Mouse (Mus musculus) spleen, postnatal 10 days (tissue): ENCODE data around the gene Rnf144a.

Experiments used
- DNase-seq, 2 experiments: peaks; one replicate each; pipeline ENCODE4 v3.0.0; 2021 to 2022; ENCODE audit warnings: low spot score in 2 of 2

Gene Rnf144a

DNA sequence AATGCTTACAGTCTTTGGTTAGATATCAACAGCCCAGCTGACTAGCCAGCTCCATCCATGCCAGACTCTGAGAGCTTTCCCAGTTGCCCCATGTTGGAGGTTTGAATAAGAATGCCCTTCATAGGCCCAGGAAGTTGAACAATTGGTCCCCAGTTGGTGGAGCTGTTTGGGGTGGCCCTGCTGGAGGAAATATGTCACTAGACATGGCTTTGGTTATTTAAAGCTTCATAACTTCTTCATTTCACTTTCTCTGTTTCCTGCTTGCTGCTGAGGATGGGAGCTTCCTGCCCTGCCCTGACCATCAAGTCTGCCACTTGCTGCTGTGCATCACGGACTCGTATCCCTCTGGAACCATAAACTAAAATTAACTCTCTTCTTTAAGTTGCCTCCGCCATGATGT is 4.6 kb downstream of the Rnf144a start:
- DNase-seq = no peak

DNA sequence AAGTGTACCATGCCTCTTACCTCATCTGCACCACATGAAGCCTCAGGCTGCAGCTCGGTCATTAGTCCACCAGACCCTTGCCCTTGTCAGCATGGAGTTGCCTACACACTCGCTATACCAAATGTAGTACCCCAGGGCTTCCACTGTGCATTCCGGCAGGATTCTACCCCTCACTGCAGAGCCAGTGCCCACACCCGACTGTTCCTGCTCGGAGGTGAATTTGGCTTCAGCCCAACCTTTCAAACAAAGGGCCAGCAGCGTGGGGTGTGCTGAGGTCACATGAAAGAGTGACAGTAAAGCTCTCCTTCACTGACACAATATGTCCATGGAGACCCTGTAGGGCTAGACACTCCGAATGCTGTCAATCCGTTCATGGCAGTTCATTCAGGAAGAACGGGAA is 6.3 kb downstream of the Rnf144a start:
- DNase-seq = no peak

DNA sequence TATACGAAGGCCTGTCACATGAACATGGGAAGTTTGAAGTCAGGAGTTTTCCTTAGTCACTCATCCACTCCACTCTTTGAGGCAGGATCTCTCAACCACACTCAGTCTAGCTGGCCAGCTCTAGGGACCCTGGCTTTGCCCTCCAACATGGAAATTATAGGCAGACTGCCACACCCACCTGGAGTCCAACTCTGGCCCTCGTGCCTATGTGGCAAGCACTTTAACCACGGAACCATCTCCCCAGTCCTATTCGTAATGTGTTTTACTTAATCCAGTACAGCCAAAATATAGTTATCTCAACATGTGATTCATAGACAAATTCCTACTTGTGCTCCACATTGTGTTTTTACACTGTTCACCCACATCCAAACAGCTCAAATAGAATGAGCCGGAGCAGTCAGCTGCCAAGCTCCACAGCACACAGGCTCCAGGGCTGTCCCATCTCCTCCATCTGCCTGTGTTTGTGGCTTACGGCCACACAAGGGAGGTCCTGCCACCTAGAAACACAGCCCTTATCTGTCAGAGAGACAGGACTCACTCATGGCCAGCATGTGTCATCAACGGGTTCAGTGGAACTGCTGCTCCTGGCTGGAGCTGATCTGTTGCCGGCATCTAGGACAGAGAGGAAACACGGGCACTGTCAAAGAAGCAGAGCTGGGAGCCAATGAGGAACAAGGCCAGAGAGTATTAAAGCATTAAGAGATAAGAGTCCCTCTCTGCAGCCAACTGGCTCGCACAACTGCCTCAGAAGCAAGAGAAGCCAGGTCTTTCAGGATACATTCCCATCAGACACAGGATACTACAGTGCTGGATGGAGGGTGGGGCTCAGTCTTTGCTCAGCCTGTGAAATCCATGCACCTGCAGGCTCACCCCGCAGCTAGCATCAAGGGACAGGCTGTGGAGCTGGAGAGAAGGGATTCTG is 10.0 kb downstream of the Rnf144a start:
- DNase-seq = no peak

DNA sequence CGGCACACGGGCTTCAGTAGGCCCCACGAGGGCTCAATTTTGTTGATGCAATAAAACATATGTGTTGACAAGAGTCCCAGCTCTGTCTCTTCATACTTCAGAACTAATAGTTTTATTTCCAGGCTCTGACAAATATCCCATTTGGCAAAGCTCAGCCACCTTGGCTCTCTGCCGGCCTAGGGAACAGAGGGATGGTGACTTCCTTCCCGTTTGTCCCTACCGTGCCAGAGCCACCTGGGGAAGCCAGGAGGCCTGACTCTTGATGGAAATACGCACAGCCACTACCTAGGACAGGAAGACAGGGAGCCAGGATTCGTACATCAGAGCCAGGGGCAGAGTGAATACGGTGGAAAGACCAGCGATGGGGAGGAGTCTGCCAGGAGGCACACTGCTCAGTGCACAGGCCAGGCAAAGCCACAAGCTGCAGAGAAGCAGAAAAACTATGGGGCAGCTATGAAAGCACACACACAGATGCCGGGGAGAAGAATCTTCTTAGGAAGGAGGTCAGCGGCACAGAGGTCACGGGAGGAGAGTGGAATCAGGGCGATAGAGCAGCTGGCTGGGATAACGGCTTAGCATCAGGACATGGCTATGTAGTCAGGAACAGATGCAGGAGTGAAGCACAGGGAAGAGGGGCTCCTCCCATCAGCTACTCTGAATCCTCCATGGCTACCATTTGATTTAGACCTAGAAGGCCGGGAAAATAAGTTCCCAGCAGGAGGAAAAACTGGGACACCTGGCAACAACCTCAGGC is 11.5 kb downstream of the Rnf144a start:
- DNase-seq = no peak

DNA sequence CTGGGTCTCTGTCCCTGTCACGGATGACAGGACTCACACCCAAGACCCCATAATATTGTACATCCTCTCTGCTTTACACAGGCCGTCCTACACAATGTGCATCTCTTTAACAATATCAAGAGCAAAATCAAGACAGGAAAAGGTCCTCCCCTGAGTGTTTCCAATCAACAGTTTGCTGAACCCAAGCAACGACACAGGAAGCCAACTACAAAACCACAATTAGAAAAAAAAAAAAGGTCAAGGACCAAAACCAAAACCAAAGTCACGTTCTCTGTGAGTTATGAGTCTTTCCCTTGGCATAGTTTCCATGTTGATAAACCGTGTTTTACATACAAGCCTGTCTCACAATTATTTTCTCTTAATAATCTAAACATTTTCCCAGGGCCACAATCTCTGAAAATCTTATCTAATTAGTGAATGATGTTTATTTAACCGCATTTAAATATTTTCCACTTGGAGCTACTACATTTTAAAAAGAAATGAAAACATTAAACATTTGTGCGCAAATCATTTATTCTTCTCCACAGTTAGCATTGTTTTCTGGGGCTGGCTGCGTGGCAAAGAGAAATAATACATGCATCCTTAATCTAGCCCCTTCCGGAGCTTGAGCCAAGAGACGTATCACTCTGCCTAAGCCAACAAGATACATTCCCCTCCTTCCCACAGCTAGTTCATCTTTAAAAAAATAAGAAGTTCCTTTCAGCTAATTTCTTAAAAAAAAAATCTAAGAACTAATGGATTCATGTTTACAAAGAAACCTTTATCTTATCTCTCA is 13.2 kb downstream of the Rnf144a start:
- no peak for DNase-seq

DNA sequence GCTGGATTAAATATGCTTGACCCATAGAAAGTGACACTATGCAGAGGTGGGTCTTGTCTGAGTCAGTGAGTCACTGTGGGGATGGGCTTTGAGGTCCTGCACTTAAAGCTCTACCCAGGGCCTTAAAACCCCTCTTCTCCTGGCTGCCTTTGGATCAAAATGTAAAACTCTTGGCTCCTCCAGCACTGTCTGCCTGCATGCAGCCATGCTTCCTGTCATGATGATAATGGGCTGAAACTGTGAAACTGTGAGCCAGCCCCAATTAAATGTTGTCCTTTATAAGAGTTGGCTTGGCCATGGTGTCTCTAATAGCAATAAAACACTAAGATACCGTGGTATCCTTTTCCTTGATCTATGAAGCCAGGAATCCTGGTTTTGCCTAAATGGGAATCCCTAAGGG is 13.8 kb downstream of the Rnf144a start:
- DNase-seq = no peak

DNA sequence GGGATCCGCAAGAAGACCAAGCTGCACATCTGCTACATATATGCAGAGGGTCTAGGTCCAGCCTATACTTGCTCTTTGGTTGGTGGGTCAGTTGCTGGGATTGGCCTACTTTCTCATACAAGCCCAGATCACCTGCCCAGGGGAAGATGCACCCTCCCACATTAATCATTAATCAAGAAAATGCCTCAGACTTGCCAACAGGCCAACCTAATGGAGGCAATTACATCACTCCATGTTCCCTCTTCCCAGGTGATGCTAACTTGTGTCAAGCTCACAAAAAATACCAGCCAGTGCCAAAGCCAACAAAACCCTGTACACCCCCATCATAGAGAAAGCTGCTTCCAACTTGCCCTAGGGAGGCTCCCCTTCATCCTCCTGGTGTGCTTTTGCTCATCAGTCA is 14.3 kb downstream of the Rnf144a start:
- no peak for DNase-seq

DNA sequence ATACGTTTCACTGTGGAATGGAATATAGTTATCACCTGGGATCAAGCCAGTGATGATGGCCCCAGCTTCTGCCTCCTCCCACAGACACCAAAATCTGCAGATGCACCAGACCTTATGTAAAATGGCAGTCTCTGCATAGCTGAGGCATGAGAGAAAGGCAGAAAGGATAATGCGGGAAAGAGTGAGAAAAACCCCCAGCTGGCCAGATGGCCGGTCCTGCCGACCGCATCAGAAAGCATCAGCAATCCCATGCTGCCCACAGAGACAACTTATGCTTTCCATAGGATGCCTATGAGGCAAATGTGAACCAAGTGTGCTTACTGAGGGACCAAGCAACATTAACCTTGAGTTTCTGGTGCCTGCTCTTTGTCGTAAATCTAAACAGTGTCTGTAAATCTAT is 15.7 kb downstream of the Rnf144a start:
- DNase-seq = no peak

DNA sequence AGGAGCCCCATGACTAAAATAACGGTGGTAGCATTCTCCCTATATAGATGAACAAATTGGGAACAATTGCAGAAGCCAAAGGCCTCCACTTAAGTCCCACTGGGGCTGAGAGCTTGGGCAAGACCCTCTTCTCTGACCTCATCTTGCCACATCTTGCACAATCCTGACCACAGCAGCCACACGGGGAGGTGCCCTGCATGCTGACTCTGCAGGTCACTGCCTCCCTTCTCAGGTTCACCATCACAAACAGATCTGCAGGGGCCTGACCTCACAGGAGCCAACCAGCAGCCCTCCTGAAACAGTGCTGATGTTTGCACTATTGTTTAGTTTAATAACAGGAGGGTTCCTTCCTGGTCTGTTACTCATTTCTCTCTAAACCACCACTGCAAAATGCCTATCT is 16.5 kb downstream of the Rnf144a start:
- peak in 1 of 2 experiments; percentile 37 for DNase-seq

DNA sequence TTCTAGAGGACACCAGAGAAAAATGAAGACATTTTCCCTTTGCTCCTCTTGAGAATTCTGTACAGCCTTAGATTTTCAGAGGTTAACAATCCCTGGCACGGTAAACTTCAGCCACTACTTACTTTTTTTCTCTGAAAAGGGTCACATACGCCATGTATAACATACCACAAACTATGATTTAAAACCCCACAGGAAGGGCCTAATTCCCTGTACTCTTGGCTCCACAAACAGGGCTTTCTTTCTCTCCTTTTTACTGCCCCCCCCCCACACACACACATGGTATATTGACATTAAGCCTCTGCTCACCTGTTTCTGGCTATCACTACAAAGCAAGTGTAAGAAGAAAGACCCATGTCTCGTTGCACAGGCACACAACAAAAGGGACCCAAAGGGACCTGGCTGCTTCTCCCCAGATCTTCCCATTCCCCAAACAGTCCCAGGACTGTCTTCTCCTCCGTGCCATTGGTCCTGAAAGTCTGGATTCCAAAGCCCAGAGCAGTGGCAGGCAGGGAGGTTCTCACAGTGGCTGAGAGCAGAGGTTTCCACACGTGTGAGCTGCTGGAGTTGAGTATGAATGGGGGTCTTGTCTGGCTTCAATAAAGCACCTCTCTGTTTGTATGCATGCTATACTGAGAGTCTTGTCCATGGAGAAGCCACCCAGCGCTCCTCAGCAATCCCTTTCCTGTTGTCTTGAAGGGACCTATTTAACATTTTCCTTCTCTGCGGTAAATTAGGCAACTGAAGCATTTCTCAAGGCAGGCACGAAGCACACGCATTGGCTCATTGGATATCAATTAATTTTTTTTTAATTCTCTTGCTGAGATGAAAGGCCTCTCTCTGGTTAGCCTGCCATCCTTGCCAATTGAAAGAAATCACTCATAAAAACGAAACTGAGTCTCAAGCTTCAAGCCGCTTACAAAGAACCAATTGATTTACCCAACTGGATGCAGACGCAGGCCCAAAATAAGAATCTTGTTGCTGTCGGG is 20.3 kb downstream of the Rnf144a start:
- DNase-seq = no peak

DNA sequence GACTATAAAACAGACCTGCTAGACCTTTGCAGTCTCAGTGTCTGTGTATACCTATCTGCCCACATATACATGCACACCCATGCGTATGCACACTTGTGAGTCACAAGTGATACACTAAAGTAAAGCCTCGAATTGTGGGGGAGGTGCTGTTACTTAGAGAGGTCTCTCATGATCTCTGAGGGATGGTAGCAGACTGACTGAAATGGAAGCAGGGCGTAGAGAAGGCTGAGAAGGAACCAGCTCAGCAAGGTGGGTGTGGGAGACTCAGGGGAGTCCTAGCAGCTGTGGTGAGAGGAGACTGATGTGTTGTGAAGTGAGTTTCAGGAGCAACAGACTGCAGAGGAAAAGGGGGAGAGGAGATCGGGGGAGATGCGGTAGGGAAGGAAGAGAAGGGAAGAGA is 21.8 kb downstream of the Rnf144a start:
- DNase-seq = no peak

DNA sequence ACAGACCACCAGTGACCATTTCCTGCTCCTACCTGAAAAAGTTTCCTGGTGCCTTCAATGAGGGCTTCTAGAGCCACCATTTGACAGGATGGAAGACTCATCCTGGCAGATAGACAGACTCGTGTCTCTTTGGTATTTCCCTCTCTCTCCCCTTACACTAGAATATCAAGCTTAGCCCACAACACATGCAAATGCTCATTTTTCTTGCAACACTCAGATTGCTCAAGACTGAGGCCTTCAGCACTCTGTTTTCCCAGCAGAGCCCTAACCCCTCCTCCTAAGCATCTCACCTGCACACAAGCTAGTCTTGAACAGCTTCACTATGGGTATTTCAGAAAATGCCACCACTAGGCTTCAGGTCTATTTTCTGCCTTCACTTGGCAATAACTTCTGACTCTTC is 23.9 kb downstream of the Rnf144a start:
- DNase-seq = no peak

DNA sequence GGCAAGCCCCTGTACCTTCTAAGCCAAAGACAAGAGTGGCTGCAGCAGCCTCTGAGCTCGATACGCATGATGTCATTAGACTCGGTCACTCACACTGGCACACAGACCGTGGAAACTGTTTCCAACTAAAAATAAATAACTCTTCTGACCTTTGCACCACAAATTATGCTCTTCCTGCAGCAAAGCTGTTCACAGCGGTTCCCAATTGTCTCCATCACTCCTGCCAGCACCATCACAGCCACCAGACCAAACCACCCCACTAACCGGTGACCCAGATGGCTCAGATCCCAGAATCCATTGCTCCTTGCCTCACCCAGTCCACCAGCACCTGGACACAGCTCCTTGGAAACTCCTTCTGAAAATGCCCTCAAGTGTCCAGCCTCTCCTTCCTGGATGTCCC is 27.5 kb downstream of the Rnf144a start:
- DNase-seq = no peak

DNA sequence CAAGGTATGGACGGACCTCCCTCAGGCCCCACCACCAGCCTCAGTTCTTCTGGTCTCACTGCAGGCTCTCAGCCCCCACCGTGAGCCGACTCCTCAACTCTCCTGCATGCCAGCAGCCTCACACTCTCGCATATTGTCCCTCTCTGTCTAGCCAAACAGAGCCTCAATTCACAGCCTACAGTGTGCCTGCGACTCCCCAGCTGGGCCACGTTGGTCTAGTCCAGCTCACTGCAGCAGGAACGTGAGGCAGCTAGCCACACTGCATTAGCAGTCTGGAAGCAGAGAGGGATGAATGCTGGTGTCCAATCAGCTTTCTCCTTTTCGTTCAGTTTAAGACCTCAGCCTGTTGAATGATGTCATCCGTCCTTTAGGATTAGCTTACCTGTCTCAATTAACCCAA is 28.1 kb downstream of the Rnf144a start:
- DNase-seq = no peak

DNA sequence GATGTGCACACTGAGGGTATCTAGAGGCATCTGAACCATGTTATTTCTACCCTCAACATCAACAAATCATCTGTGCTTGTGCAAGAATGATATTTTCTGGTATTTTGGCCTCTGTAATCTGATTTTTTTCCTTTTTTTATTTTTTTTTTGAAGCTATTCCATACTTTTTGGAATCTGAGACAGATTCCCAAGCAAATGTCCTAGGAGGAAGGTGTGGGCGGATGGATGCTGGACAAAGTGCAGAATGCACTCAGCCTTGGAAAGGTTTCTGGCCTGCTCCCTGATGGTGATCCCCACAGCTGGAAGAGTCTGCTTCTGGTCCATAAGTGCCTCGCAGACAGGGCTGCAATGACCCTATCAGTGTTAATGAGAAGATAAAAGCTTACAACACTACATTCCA is 28.9 kb downstream of the Rnf144a start:
- no peak for DNase-seq

DNA sequence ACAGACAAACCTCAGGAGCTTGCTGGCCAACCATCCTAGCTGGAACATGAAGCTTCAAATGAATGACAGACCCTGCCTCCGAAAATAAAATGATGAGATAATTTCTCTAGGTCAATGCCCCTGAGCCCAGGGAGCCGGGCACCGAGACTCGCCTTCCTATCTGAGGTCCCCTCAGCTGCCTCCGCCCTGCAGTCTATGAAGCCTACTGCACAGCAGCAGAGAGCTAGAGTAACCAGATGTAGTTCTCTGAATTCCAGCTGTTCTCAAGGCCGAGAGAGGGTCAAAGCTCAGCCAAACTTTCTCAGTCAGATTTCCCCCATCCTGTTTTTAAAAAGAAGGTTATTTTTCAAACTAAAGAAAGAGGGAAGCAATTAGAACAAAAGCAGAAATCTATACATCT is 29.3 kb downstream of the Rnf144a start:
- DNase-seq = no peak

DNA sequence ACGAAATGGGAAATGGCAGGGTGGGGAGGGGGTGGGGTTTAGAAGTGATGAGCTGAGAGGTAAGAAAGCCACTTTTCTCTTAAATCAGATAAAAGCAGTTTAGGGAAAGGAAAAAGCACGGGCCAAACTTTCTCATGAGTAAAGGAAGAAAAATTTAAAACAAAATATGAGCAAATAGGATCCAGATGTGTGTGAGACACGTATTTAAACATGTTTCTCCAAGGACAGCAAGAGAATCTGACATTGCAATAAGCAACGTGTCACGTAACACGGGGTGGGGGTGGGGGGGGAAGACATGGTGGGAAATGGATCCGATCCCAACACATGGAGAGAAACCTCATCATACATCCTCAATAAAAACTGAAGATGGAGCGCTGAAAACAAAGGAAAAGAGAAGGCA is 33.3 kb downstream of the Rnf144a start:
- no peak for DNase-seq

DNA sequence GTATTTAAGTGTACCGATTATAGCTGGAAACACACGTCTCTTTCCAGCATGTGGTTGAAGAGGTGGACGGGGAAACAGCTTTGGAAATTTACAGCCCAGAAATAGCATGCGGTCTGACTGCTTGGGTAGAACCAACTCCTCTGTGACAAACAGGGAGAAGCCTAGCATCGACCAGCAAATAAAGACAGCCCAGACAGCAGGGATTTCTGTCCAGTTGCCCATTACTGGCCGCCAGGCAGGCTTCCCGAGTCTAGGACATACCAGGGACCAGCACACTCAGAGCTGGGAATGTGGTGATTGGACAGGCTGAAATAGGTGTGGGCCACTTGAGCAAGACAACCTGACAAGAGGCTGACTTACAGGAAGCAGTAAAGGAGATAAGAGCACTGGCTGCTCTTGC is 35.3 kb downstream of the Rnf144a start:
- no peak for DNase-seq

DNA sequence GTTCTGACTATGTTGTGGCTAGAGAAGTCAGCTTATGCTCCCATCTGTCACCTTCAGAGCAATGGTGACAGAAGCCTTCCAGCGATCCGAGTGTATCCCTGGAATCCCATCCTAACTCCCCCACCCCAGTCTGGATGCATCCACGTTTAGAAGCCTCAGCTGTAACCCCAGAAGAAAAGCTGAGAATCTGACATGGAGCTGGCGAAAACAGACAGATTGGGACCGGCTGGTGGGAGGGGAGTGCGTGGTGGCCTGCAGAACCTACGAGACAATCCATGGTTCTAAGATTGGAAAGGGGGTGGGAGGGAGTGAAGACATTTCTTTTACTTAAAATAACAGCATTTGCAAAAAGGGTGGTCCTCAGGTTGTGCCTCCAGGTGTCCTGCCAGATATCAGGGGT is 37.4 kb downstream of the Rnf144a start:
- DNase-seq = no peak

DNA sequence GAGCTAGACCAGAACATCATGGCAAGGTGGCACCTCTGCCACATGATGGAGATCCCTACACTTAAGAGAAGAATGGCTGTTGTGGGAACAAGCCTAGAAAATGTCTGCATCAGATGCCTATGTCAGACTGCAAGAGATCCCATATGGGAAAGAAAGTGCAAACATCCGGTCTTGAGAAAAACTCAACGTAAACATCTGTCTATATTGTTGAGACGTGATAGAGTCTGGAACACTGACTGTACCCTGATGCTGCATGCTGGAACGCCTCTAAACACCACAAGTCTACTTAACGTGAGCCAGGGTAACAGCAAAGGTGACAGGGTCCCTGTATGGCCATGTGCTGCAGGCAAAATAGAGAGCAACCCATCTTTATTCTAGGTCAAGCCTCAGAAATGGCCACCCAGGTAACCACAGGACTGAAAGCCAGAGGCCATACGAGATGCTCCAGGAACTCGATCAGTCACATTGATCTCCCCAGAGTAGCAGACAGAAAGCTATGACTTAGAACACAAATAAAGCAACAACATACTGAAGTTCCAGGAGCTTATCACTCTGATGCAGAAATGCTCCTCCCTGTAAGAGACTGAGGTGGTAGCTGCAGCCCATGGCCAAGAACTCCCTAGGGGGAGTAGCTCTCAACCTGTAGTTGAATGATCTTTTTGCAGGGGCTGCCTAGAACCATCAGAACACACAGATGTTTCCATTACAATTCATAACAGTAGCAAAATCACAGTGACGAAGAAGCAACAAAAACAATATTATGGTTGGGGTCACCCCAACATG is 38.3 kb downstream of the Rnf144a start:
- DNase-seq = no peak
